Mouse (Mus musculus) lung, postnatal 10 days (tissue): ENCODE results near the gene Gm815.

ENCODE experiments used
- DNase-seq: peaks from one replicate; pipeline ENCODE4 v3.0.0; 2021

Gm815 gene

GRCm38 (mm10) chr19:26879856-26880255 lies 5.8 kb upstream of the Gm815 start:
- no peak for DNase-seq

GRCm38 (mm10) chr19:26881866-26882427 lies 3.7 kb upstream of the Gm815 start:
- DNase-seq, result peak; percentile 15

- DNase-seq, result no peak
Observed at GRCm38 (mm10) chr19:26888171-26888570, 2.5 kb downstream of the Gm815 start.

- DNase-seq, result peak; percentile 70
Observed at GRCm38 (mm10) chr19:26891306-26891964, 5.8 kb downstream of the Gm815 start.

GRCm38 (mm10) chr19:26892861-26893260 lies 7.2 kb downstream of the Gm815 start:
- DNase-seq, result peak; percentile 32

GRCm38 (mm10) chr19:26902162-26902561 lies 16.5 kb downstream of the Gm815 start:
- no peak for DNase-seq

- DNase-seq, result no peak
Observed at GRCm38 (mm10) chr19:26914245-26914644, 28.6 kb downstream of the Gm815 start.

GRCm38 (mm10) chr19:26920816-26921215 lies 35.1 kb downstream of the Gm815 start:
- DNase-seq, result no peak

- no peak for DNase-seq
Observed at GRCm38 (mm10) chr19:26930295-26931283, 44.9 kb downstream of the Gm815 start.

- DNase-seq, result no peak
Observed at GRCm38 (mm10) chr19:26934186-26934585, 48.5 kb downstream of the Gm815 start.
